Mouse (Mus musculus) CH12.LX (cell line): ENCODE results near the gene Rab44. TPM values are rescaled to one million over a fixed set of nuclear protein-coding genes. Genes with fewer than 3 reads are reported as not detected.

ENCODE experiments used
- DNase-seq: peaks from one replicate; pipeline ENCODE4 v3.0.0-alpha.2; 2013; ENCODE audit errors: extremely low read depth
- H3K27ac ChIP-seq: 2 replicates; pipeline ENCODE4 v1.5.1; 2012; ENCODE audit warnings: low read depth, mild to moderate bottlenecking, control low read depth, moderate library complexity; ENCODE audit not compliant: insufficient read depth
- H3K27me3 ChIP-seq: replicated peaks from 2 replicates; pipeline ENCODE3; 2012; ENCODE audit warnings: inconsistent platforms
- H3K36me3 ChIP-seq, 2 experiments: replicated peaks in 1 of 2; 2 replicates each; pipeline versions ENCODE3 to v1.6.1; 2012; ENCODE audit warnings: inconsistent platforms in 1 of 2, low read length in 1 of 2, mild to moderate bottlenecking in 1 of 2, mixed read lengths in 1 of 2, moderate library complexity in 1 of 2; ENCODE audit not compliant: control insufficient read depth in 1 of 2, insufficient read depth in 1 of 2
- H3K4me1 ChIP-seq, 2 experiments: 2 replicates each; pipeline ENCODE4 v1.6.1; 2012; ENCODE audit warnings: inconsistent platforms in 1 of 2, moderate library complexity in 1 of 2; ENCODE audit not compliant: insufficient read depth in 2 of 2, control insufficient read depth in 1 of 2
- H3K4me2 ChIP-seq: 2 replicates; pipeline ENCODE4 v1.6.1; 2012; ENCODE audit warnings: low read depth, mild to moderate bottlenecking, control low read depth; ENCODE audit not compliant: poor library complexity, insufficient read depth, severe bottlenecking
- H3K4me3 ChIP-seq, 3 experiments: fragments of 150-350 bp in 1 of 3; sonication (generic) in 1 of 3; replicated peaks in 1 of 3; 2 replicates each; pipeline versions ENCODE3 to v1.5.1; 2011 to 2012; ENCODE audit warnings: low read depth in 2 of 3, low read length in 2 of 3, mild to moderate bottlenecking in 2 of 3, moderate library complexity in 2 of 3, control low read depth in 1 of 3, improper control_type of control experiment in 1 of 3, inconsistent platforms in 1 of 3, mixed read lengths in 1 of 3; ENCODE audit not compliant: poor library complexity in 1 of 3
- H3K79me2 ChIP-seq: replicated peaks from 2 replicates; pipeline ENCODE4 v1.6.1; 2012; ENCODE audit warnings: mild to moderate bottlenecking, moderate library complexity; ENCODE audit not compliant: control insufficient read depth, poor library complexity, insufficient read depth, severe bottlenecking; ENCODE audit errors: extremely low read depth
- H3K9ac ChIP-seq: 2 replicates; pipeline ENCODE4 v1.6.1; 2012; ENCODE audit warnings: low read depth, mild to moderate bottlenecking, control low read depth, moderate library complexity; ENCODE audit not compliant: insufficient read depth
- H3K9me3 ChIP-seq: replicated peaks from 2 replicates; pipeline ENCODE3; 2012; ENCODE audit warnings: low read length, inconsistent platforms, mixed read lengths
- BHLHE40 ChIP-seq: IDR thresholded peaks from 2 replicates; pipeline ENCODE4 v1.6.1; 2011; ENCODE audit warnings: mild to moderate bottlenecking, low read depth, low read length, improper control_type of control experiment
- CHD1 ChIP-seq: IDR thresholded peaks from 2 replicates; pipeline ENCODE4 v1.6.1; 2012; ENCODE audit warnings: low read depth, low read length, improper control_type of control experiment, inconsistent platforms
- CHD2 ChIP-seq: IDR thresholded peaks from 2 replicates; pipeline ENCODE4 v1.6.1; 2011; ENCODE audit warnings: low read length, improper control_type of control experiment
- CTCF ChIP-seq, 2 experiments: IDR thresholded peaks in 1 of 2; conservative IDR thresholded peaks in 1 of 2; 2 replicates each; pipeline ENCODE4 v1.5.1; 2011 to 2012; ENCODE audit warnings: low read depth in 2 of 2, low read length in 2 of 2, improper control_type of control experiment in 1 of 2, inconsistent platforms in 1 of 2, mild to moderate bottlenecking in 1 of 2, moderate library complexity in 1 of 2
- E2F4 ChIP-seq: IDR thresholded peaks from 2 replicates; pipeline ENCODE4 v1.6.1; 2011; ENCODE audit warnings: low read depth, low read length, improper control_type of control experiment; ENCODE audit not compliant: insufficient replicate concordance
- ELF1 ChIP-seq: IDR thresholded peaks from 2 replicates; pipeline ENCODE4 v1.6.1; 2014; ENCODE audit warnings: low read depth, mild to moderate bottlenecking, inconsistent platforms, low read length, improper control_type of control experiment
- EP300 ChIP-seq: IDR thresholded peaks from 2 replicates; pipeline ENCODE4 v1.6.1; 2011; ENCODE audit warnings: low read length, improper control_type of control experiment
- ETS1 ChIP-seq: conservative IDR thresholded peaks from 2 replicates; pipeline ENCODE4 v1.6.1; 2012; ENCODE audit warnings: low read depth, mild to moderate bottlenecking, inconsistent platforms, low read length, improper control_type of control experiment, moderate library complexity
- GABPA ChIP-seq: IDR thresholded peaks from 2 replicates; pipeline ENCODE4 v1.6.1; 2012; ENCODE audit warnings: low read depth, low read length, improper control_type of control experiment, inconsistent platforms; ENCODE audit not compliant: insufficient replicate concordance
- HCFC1 ChIP-seq: IDR thresholded peaks from 2 replicates; pipeline ENCODE4 v1.6.1; 2012; ENCODE audit warnings: low read depth, mild to moderate bottlenecking, inconsistent platforms, low read length, improper control_type of control experiment
- IRF4 ChIP-seq: IDR thresholded peaks from 2 replicates; pipeline ENCODE4 v1.6.1; 2014; ENCODE audit warnings: low read depth, mild to moderate bottlenecking, inconsistent platforms, low read length, improper control_type of control experiment
- JUN ChIP-seq: IDR thresholded peaks from 2 replicates; pipeline ENCODE4 v1.6.1; 2011; ENCODE audit warnings: low read depth, mild to moderate bottlenecking, low read length, improper control_type of control experiment, moderate library complexity; ENCODE audit not compliant: insufficient read depth
- JUND ChIP-seq: conservative IDR thresholded peaks from 2 replicates; pipeline ENCODE4 v1.6.1; 2011; ENCODE audit warnings: low read depth, low read length, improper control_type of control experiment
- KAT2A ChIP-seq: IDR thresholded peaks from 2 replicates; pipeline ENCODE4 v1.6.1; 2012; ENCODE audit warnings: low read length, improper control_type of control experiment, inconsistent platforms; ENCODE audit not compliant: insufficient replicate concordance
- MAFK ChIP-seq: IDR thresholded peaks from 2 replicates; pipeline ENCODE4 v1.6.1; 2011; ENCODE audit warnings: low read length, improper control_type of control experiment; ENCODE audit not compliant: insufficient replicate concordance
- MAX ChIP-seq: IDR thresholded peaks from 2 replicates; pipeline ENCODE4 v1.6.1; 2011; ENCODE audit warnings: low read length, improper control_type of control experiment
- MAZ ChIP-seq: IDR thresholded peaks from 2 replicates; pipeline ENCODE4 v1.6.1; 2012; ENCODE audit warnings: low read depth, mild to moderate bottlenecking, inconsistent platforms, low read length, improper control_type of control experiment, moderate library complexity
- MEF2A ChIP-seq: IDR thresholded peaks from 2 replicates; pipeline ENCODE4 v1.6.1; 2014; ENCODE audit warnings: low read depth, mild to moderate bottlenecking, inconsistent platforms, low read length, improper control_type of control experiment, borderline replicate concordance
- MXI1 ChIP-seq: IDR thresholded peaks from 2 replicates; pipeline ENCODE4 v1.6.1; 2011; ENCODE audit warnings: mild to moderate bottlenecking, low read depth, low read length, improper control_type of control experiment
- MYC ChIP-seq: IDR thresholded peaks from 2 replicates; pipeline ENCODE4 v1.6.1; 2011; ENCODE audit warnings: low read depth, mild to moderate bottlenecking, improper control_type of control experiment, low read length
- NELFE ChIP-seq: IDR thresholded peaks from 2 replicates; pipeline ENCODE4 v1.6.1; 2011; ENCODE audit warnings: low read depth, low read length, improper control_type of control experiment
- NRF1 ChIP-seq: IDR thresholded peaks from 2 replicates; pipeline ENCODE4 v1.6.1; 2014; ENCODE audit warnings: low read depth, mild to moderate bottlenecking, inconsistent platforms, low read length, improper control_type of control experiment, moderate library complexity
- PAX5 ChIP-seq: IDR thresholded peaks from 2 replicates; pipeline ENCODE4 v1.6.1; 2012; ENCODE audit warnings: low read length, inconsistent platforms, mixed read lengths
- POLR2A ChIP-seq: IDR thresholded peaks from 2 replicates; pipeline ENCODE4 v1.6.1; 2011; ENCODE audit warnings: low read depth, mild to moderate bottlenecking, improper control_type of control experiment, low read length
- POLR2AphosphoS2 ChIP-seq: IDR thresholded peaks from 2 replicates; pipeline ENCODE4 v1.6.1; 2011; ENCODE audit warnings: low read depth, low read length, improper control_type of control experiment
- RAD21 ChIP-seq: IDR thresholded peaks from 2 replicates; pipeline ENCODE4 v1.6.1; 2011; ENCODE audit warnings: low read depth, mild to moderate bottlenecking, low read length, improper control_type of control experiment, moderate library complexity
- RCOR1 ChIP-seq: conservative IDR thresholded peaks from 2 replicates; pipeline ENCODE4 v1.6.1; 2012; ENCODE audit warnings: low read depth, mild to moderate bottlenecking, inconsistent platforms, low read length, improper control_type of control experiment
- SIN3A ChIP-seq: IDR thresholded peaks from 2 replicates; pipeline ENCODE4 v1.6.1; 2012; ENCODE audit warnings: low read length, improper control_type of control experiment, inconsistent platforms
- SMC3 ChIP-seq: IDR thresholded peaks from 2 replicates; pipeline ENCODE4 v1.6.1; 2011; ENCODE audit warnings: low read depth, low read length, improper control_type of control experiment
- TBP ChIP-seq: conservative IDR thresholded peaks from 2 replicates; pipeline ENCODE4 v1.6.1; 2011; ENCODE audit warnings: low read depth, low read length, improper control_type of control experiment
- TCF12 ChIP-seq: IDR thresholded peaks from 2 replicates; pipeline ENCODE4 v1.6.1; 2014; ENCODE audit warnings: low read depth, mild to moderate bottlenecking, inconsistent platforms, low read length, improper control_type of control experiment
- UBTF ChIP-seq: IDR thresholded peaks from 2 replicates; pipeline ENCODE4 v1.6.1; 2012; ENCODE audit warnings: low read depth, mild to moderate bottlenecking, inconsistent platforms, low read length, improper control_type of control experiment, moderate library complexity
- USF1 ChIP-seq: IDR thresholded peaks from 2 replicates; pipeline ENCODE4 v1.6.1; 2014; ENCODE audit warnings: low read depth, mild to moderate bottlenecking, inconsistent platforms, low read length, improper control_type of control experiment
- USF2 ChIP-seq: conservative IDR thresholded peaks from 2 replicates; pipeline ENCODE4 v1.6.1; 2011; ENCODE audit warnings: low read depth, low read length, improper control_type of control experiment
- ZC3H11A ChIP-seq: IDR thresholded peaks from 2 replicates; pipeline ENCODE4 v1.6.1; 2012; ENCODE audit warnings: low read depth, mild to moderate bottlenecking, inconsistent platforms, low read length, improper control_type of control experiment
- ZKSCAN1 ChIP-seq: IDR thresholded peaks from 2 replicates; pipeline ENCODE4 v1.6.1; 2012; ENCODE audit warnings: low read depth, inconsistent platforms, low read length, improper control_type of control experiment, borderline replicate concordance
- ZMIZ1 ChIP-seq: IDR thresholded peaks from 2 replicates; pipeline ENCODE4 v1.6.1; 2012; ENCODE audit warnings: low read depth, mild to moderate bottlenecking, inconsistent platforms, low read length, improper control_type of control experiment
- ZNF384 ChIP-seq: IDR thresholded peaks from 2 replicates; pipeline ENCODE4 v1.6.1; 2012; ENCODE audit warnings: low read depth, low read length, improper control_type of control experiment, inconsistent platforms
- dilution Hi-C: fragments of 300-500 bp; cut with MboI; formaldehyde crosslinking; loops from 2 replicates; pipeline ENCODE4 v1.14.3; 2020; ENCODE audit warnings: low sequenced_read_pairs; ENCODE audit not compliant: extremely low pct_unique_long_range_greater_than_20kb, extremely low pct_ligation_motif_present
- in situ Hi-C: fragments of 300-500 bp; cut with MboI; formaldehyde crosslinking; loops from 3 replicates; pipeline ENCODE4 v1.14.3; 2019; ENCODE audit warnings: low sequenced_read_pairs, low pct_ligation_motif_present, low pct_unique_long_range_greater_than_20kb, mixed read lengths
- polyA plus RNA-seq: library from polyadenylated mRNA; unstranded; fragments of >175 nt; gene quantifications from 2 replicates; pipeline ENCODE4 v1.2.1, GENCODE M21; 2012; ENCODE audit warnings: low read depth; ENCODE audit not compliant: insufficient read length
- total RNA-seq, 2 experiments: library from RNA; depleted of rRNA; stranded (reverse); fragments of 300-350 nt in 1 of 2; fragments of >200 nt in 1 of 2; gene quantifications; 2 replicates each; pipeline ENCODE4 v1.2.3; 2012 to 2014

Rab44 gene
- total and polyA plus RNA-seq, 3 experiments: 0.30 to 0.34 TPM; not detected in 1

- no peaks in the 10 kb centered on the region for H3K27me3 ChIP-seq
- peak; percentile 91 for DNase-seq
- peaks cover 20 to 27% of the 10 kb centered on the region in 2 experiments for H3K36me3 ChIP-seq
- dilution Hi-C loops (no loop called here), in situ Hi-C loops (loop anchor here (5.0 kb wide), 1 partner anchor 46 kb away; no protein-coding TSS in a partner anchor)
- peaks cover 10 to 46% of the 10 kb centered on the region in 2 experiments; a peak in 3 of 4 replicates for H3K4me1 ChIP-seq
- peak overlapping the region; percentile 57; the same call in 1 of the 2 replicates for H3K4me2 ChIP-seq
- H3K27ac ChIP-seq: peak overlapping the region; percentile 73
- peaks cover 4% of the 10 kb centered on the region for H3K9me3 ChIP-seq
- TF ChIP-seq POLR2AphosphoS2 (peak; percentile 95; the same call in 1 of the 2 replicates), CHD1 (no peak), ZNF384 (no peak), RAD21 (no peak), JUND (no peak), EP300 (no peak), MAX (no peak), SMC3 (peak; percentile 23), JUN (no peak), POLR2A (peak; percentile 100), UBTF (no peak), KAT2A (no peak), NRF1 (no peak), ZKSCAN1 (no peak), USF1 (no peak), TCF12 (peak; percentile 88), GABPA (no peak), USF2 (no peak), ELF1 (peak; percentile 28; the same call in 1 of the 2 replicates), CTCF (conservative IDR thresholded peaks at IDR 0.05 in 1 of 2, IDR thresholded peaks at IDR 0.05 in 1 of 2; ENCODE audit: low read depth in 2 of 2, low read length in 2 of 2) (no peak), BHLHE40 (peak; percentile 51; the same call in 1 of the 2 replicates), SIN3A (no peak; the same call in 1 of the 2 replicates), MYC (no peak), PAX5 (no peak), ZC3H11A (no peak), MEF2A (peak; percentile 73), NELFE (peak; percentile 99), MAZ (0 out of 2 replicates have a peak, but pooled peaks have one; percentile 42), ZMIZ1 (peak; percentile 99), MXI1 (0 out of 2 replicates have a peak, but pooled peaks have one; percentile 69), TBP (peak; percentile 96), RCOR1 (no peak), HCFC1 (no peak; the same call in 1 of the 2 replicates), ETS1 (no peak; the same call in 1 of the 2 replicates), IRF4 (peak; percentile 66; the same call in 1 of the 2 replicates), MAFK (no peak), E2F4 (peak; percentile 68; the same call in 1 of the 2 replicates), CHD2 (peak; percentile 89)
- peak overlapping the region; percentile 89 for H3K9ac ChIP-seq
- peak overlapping the region; percentile 73 to 84 (median 77) for H3K4me3 ChIP-seq
- peaks cover 53% of the 10 kb centered on the region for H3K79me2 ChIP-seq
Measured at GRCm38 (mm10) chr17:29093110-29093952, 20.6 kb upstream of the Rab44 start.
